ENCODE assay signal across 17 mouse cellular contexts in genomic region chr5:23864054-23864965, GRCm38 (mm10). TPM values are rescaled to one million over a fixed set of nuclear protein-coding genes. Genes with fewer than 3 reads are reported as not detected.
DNase-seq lines count a peak whose midpoint lies in the region; ATAC-seq and TF ChIP-seq lines count a peak whose summit lies in the region.
"Had no signal": no experiment of that assay in that cellular context is flagged by ENCODE, and none has a peak within 500 bp of the region (broad histone marks: within the 10 kb centered on the region; RNA-seq: fewer than 3 reads in every experiment).

No protein-coding gene starts in this region.

- H3K9me3 ChIP-seq in heart, embryonic 10.5 days: no peaks in the 10 kb centered on the region
- H3K9me3 ChIP-seq in kidney, postnatal 0 days (replicated peaks; ENCODE audit: low read length): no peaks in the 10 kb centered on the region
- H3K9me3 ChIP-seq in intestine, embryonic 14.5 days (ENCODE audit: control insufficient read depth, low read length): no peaks in the 10 kb centered on the region
- no peaks in the 10 kb centered on the region for H3K9me3 ChIP-seq in stomach, embryonic 15.5 days

- peaks cover 7% of the 10 kb centered on the region for H3K36me3 ChIP-seq in heart, embryonic 10.5 days
- H3K36me3 ChIP-seq in kidney, postnatal 0 days (ENCODE audit: insufficient read depth, low read length): no peaks in the 10 kb centered on the region
- H3K36me3 ChIP-seq in intestine, embryonic 14.5 days (ENCODE audit: control insufficient read depth, insufficient read depth, low read length): peaks cover 11% of the 10 kb centered on the region; the same call in 1 of the 2 replicates
- H3K36me3 ChIP-seq in stomach, embryonic 15.5 days: peaks cover 5% of the 10 kb centered on the region; the same call in 1 of the 2 replicates

- H3K4me3 ChIP-seq in heart, embryonic 10.5 days: no peak overlapping the region
- no peak overlapping the region for H3K4me3 ChIP-seq in kidney, postnatal 0 days (replicated peaks; ENCODE audit: low read depth, low read length)
- no peak overlapping the region for H3K4me3 ChIP-seq in intestine, embryonic 14.5 days (ENCODE audit: low read depth, low read length)
- no peak overlapping the region for H3K4me3 ChIP-seq in stomach, embryonic 15.5 days (replicated peaks)

- H3K27me3 ChIP-seq in heart, embryonic 10.5 days (ENCODE audit: insufficient read depth, poor library complexity, severe bottlenecking): no peaks in the 10 kb centered on the region
- no peaks in the 10 kb centered on the region for H3K27me3 ChIP-seq in kidney, postnatal 0 days (ENCODE audit: insufficient read depth, low read length)
- no peaks in the 10 kb centered on the region for H3K27me3 ChIP-seq in intestine, embryonic 14.5 days (replicated peaks; ENCODE audit: control insufficient read depth, insufficient read depth, low read length)
- no peaks in the 10 kb centered on the region for H3K27me3 ChIP-seq in stomach, embryonic 15.5 days (replicated peaks)
- H3K27me3 ChIP-seq: Patski had no signal

- H3K4me1 ChIP-seq in heart, embryonic 10.5 days: 0 out of 2 replicates have a peak, but pooled peaks cover 3% of the 10 kb centered on the region
- H3K4me1 ChIP-seq in kidney, postnatal 0 days (replicated peaks; ENCODE audit: insufficient read depth, low read length): no peaks in the 10 kb centered on the region
- H3K4me1 ChIP-seq in intestine, embryonic 14.5 days (replicated peaks; ENCODE audit: control insufficient read depth, insufficient read depth, low read length): peaks cover 8% of the 10 kb centered on the region; the same call in 1 of the 2 replicates
- H3K4me1 ChIP-seq in stomach, embryonic 15.5 days: peaks cover 7% of the 10 kb centered on the region; the same call in 1 of the 2 replicates

- TF ChIP-seq CTCF in kidney, postnatal 0 days (IDR thresholded peaks at IDR 0.05; ENCODE audit: low read depth): no peak

- ATAC-seq in kidney, postnatal 0 days (replicated peaks; ENCODE audit: low FRiP score, low read depth): 0 out of 2 replicates have a peak, but pooled peaks have one; percentile 33
- ATAC-seq in intestine, embryonic 14.5 days (replicated peaks; ENCODE audit: low FRiP score, low TSS enrichment, low read depth): 0 out of 2 replicates have a peak, but pooled peaks have one; percentile 44
- peak; percentile 75 for ATAC-seq in stomach, embryonic 15.5 days (ENCODE audit: insufficient read depth, low FRiP score, low read depth)
- no peak for ATAC-seq in monocyte, adult 5-6 weeks (replicated peaks; ENCODE audit: insufficient number of reproducible peaks, low FRiP score, low TSS enrichment, poor library complexity, severe bottlenecking)
- ATAC-seq: activated CD4-positive, CD25-positive, alpha-beta regulatory T cell, adult 4 months; Patski had no signal

- no peak overlapping the region for H3K27ac ChIP-seq in heart, embryonic 10.5 days
- no peak overlapping the region for H3K27ac ChIP-seq in kidney, postnatal 0 days
- H3K27ac ChIP-seq in intestine, embryonic 14.5 days (ENCODE audit: low read depth): no peak overlapping the region
- peak overlapping the region; percentile 66; the same call in 1 of the 2 replicates for H3K27ac ChIP-seq in stomach, embryonic 15.5 days

- H3K9ac ChIP-seq in kidney, postnatal 0 days (ENCODE audit: low read depth, low read length): no peak overlapping the region
- H3K9ac ChIP-seq in intestine, embryonic 14.5 days (ENCODE audit: low read length): no peak overlapping the region
- no peak overlapping the region for H3K9ac ChIP-seq in stomach, embryonic 15.5 days

- 86% methylated on average over 13 of the region's 13 CpGs for WGBS in heart, embryonic 10.5 days
- 76% methylated on average over 13 of the region's 13 CpGs for WGBS in kidney, postnatal 0 days
- WGBS in intestine, embryonic 14.5 days: 79% methylated on average over 13 of the region's 13 CpGs
- WGBS in stomach, embryonic 15.5 days: 77% methylated on average over 13 of the region's 13 CpGs

- DNase-seq in heart, embryonic 10.5 days (ENCODE audit: low spot score): peak; percentile 74
- no peak for DNase-seq in heart, adult 8-10 months (ENCODE audit: low spot score)
- DNase-seq in kidney, postnatal 0 days (ENCODE audit: low spot score): peak; percentile 9
- no peak for DNase-seq in kidney, adult 9 months
- no peak for DNase-seq in intestine, embryonic 14.5 days (ENCODE audit: low spot score)
- no peak for DNase-seq in embryo, embryonic 10.5 days (ENCODE audit: low spot score)
- DNase-seq: adrenal gland, postnatal 36 days; cerebellum, adult 9-10 months; gastrocnemius, postnatal 36 days; midbrain, embryonic 14.5 days; retina, postnatal 1 day; right cerebral cortex, postnatal 4 days had no signal

- no peak overlapping the region for H3K4me2 ChIP-seq in kidney, postnatal 0 days (ENCODE audit: low read length)
- H3K4me2 ChIP-seq in intestine, embryonic 14.5 days (ENCODE audit: low read length): no peak overlapping the region
- H3K4me2 ChIP-seq in stomach, embryonic 15.5 days: no peak overlapping the region
- H3K4me2 ChIP-seq: liver, embryonic 11.5 days had no signal

RNA-seq across cellular contexts. Expression of gene Tomm7, which starts 20.3 kb away (rescaled TPM):
- polyA plus RNA-seq in heart, embryonic 10.5 days (2016; fragmentation: Nextera tagmentation; extraction: Ambion mirVana): 97.3 and 108 TPM in 2 replicates
- total RNA-seq in heart, adult 8-10 months (2022): 100 to 1,000 TPM in 2 of 4 experiments, 10 to 100 TPM in 2; 97.9 to 120 (median 104) TPM
- 121 and 137 TPM in 2 replicates for polyA plus RNA-seq in kidney, postnatal 0 days (2015; fragmentation: Nextera tagmentation; extraction: Ambion mirVana)
- polyA plus RNA-seq in intestine, embryonic 14.5 days (2014; fragmentation: Nextera tagmentation; extraction: Ambion mirVana): 141 and 152 TPM in 2 replicates
- 115 and 116 TPM in 2 replicates for polyA plus RNA-seq in stomach, embryonic 15.5 days (2015; fragmentation: Nextera tagmentation; extraction: Ambion mirVana)
- total RNA-seq in monocyte, adult 5-6 weeks (2017): 129 to 196 TPM (median 150 TPM) in 3 replicates

Comparison
In these comparisons a context has a peak if more than half of its experiments do, and no peak if none do; other contexts are left out.
1. DNase-seq: peak in heart, embryonic 10.5 days (single experiment) and kidney, postnatal 0 days (single experiment); none in heart, adult 8-10 months (single experiment), kidney, adult 9 months (single experiment), intestine, embryonic 14.5 days (single experiment) and embryo, embryonic 10.5 days (single experiment).